ENCODE assay signal across 8 mouse cellular contexts in genomic region chr13:67128038-67128721, GRCm38 (mm10). TPM values are rescaled to one million over a fixed set of nuclear protein-coding genes. Genes with fewer than 3 reads are reported as not detected.
DNase-seq lines count a peak whose midpoint lies in the region; ATAC-seq and TF ChIP-seq lines count a peak whose summit lies in the region.

No protein-coding gene starts in this region.

- 0 out of 2 replicates have a peak, but pooled peaks have one; percentile 14 for TF ChIP-seq CTCF in bone marrow macrophage, adult 2 months (IDR thresholded peaks at IDR 0.05; ENCODE audit: low read depth, low read length)
- TF ChIP-seq CTCF in liver, adult 2 months (IDR thresholded peaks at IDR 0.05; ENCODE audit: low read depth, low read length), result no peak

- H3K27me3 ChIP-seq in heart, embryonic 11.5 days (ENCODE audit: control insufficient read depth, insufficient read depth, low read length), result no peaks in the 10 kb centered on the region
- no peaks in the 10 kb centered on the region for H3K27me3 ChIP-seq in kidney, embryonic 16.5 days (ENCODE audit: insufficient read depth, low read length)
- H3K27me3 ChIP-seq in liver, adult 2 months (ENCODE audit: control insufficient read depth, insufficient read depth, low read length), result no peaks in the 10 kb centered on the region
- H3K27me3 ChIP-seq in myocyte (ENCODE audit: control insufficient read depth, insufficient read depth, insufficient read length), result no peaks in the 10 kb centered on the region
- no peaks in the 10 kb centered on the region for H3K27me3 ChIP-seq in splenic B cell, adult 2 months (ENCODE audit: control insufficient read depth, insufficient read depth, low read length, poor library complexity, severe bottlenecking)

- H3K36me3 ChIP-seq in heart, embryonic 11.5 days (ENCODE audit: control insufficient read depth, insufficient read depth, low read length), result no peaks in the 10 kb centered on the region
- H3K36me3 ChIP-seq in kidney, embryonic 16.5 days (ENCODE audit: insufficient read depth, low read length), result no peaks in the 10 kb centered on the region
- H3K36me3 ChIP-seq in liver, adult 2 months (ENCODE audit: control insufficient read depth, insufficient read depth, low read length), result no peaks in the 10 kb centered on the region
- H3K36me3 ChIP-seq in myocyte (ENCODE audit: control insufficient read depth, insufficient read depth), result no peaks in the 10 kb centered on the region
- no peaks in the 10 kb centered on the region for H3K36me3 ChIP-seq in splenic B cell, adult 2 months (ENCODE audit: control insufficient read depth, insufficient read depth, low read length, poor library complexity, severe bottlenecking)

- no peaks in the 10 kb centered on the region for H3K4me1 ChIP-seq in bone marrow macrophage, adult 2 months (ENCODE audit: control insufficient read depth, insufficient read depth, low read length)
- H3K4me1 ChIP-seq in heart, embryonic 11.5 days (ENCODE audit: control insufficient read depth, insufficient read depth, low read length), result no peaks in the 10 kb centered on the region
- H3K4me1 ChIP-seq in kidney, embryonic 16.5 days (ENCODE audit: insufficient read depth, low read length), result peaks cover 8% of the 10 kb centered on the region; the same call in 1 of the 2 replicates
- no peaks in the 10 kb centered on the region for H3K4me1 ChIP-seq in liver, adult 2 months (ENCODE audit: control insufficient read depth, insufficient read depth, low read length)

- peak overlapping the region; percentile 85 for H3K9ac ChIP-seq in heart, embryonic 11.5 days (ENCODE audit: low read depth, low read length)
- H3K9ac ChIP-seq in kidney, embryonic 16.5 days (replicated peaks; ENCODE audit: low read length), result peak overlapping the region; percentile 78
- H3K9ac ChIP-seq in liver, adult 2 months (ENCODE audit: low read depth, low read length), result peak overlapping the region; percentile 72

- peak overlapping the region; percentile 77 for H3K4me2 ChIP-seq in heart, embryonic 11.5 days
- H3K4me2 ChIP-seq in kidney, embryonic 16.5 days (replicated peaks; ENCODE audit: low read depth, low read length), result peak overlapping the region; percentile 72
- H3K4me2 ChIP-seq in myocyte (ENCODE audit: low read depth), result peak overlapping the region; percentile 69

- WGBS in heart, embryonic 11.5 days (ENCODE audit: insufficient replicate concordance), result 2% methylated on average over 18 of the region's 18 CpGs
- under 1% methylated on average over 18 of the region's 18 CpGs for WGBS in kidney, embryonic 16.5 days
- WGBS in liver, adult 2 months, result under 1% methylated on average over 18 of the region's 18 CpGs

- 0 out of 2 replicates have a peak overlapping the region, but pooled peaks have one; percentile 39 for H3K27ac ChIP-seq in bone marrow macrophage, adult 2 months (ENCODE audit: insufficient read depth, low read depth, low read length)
- no peak overlapping the region for H3K27ac ChIP-seq in heart, embryonic 11.5 days (ENCODE audit: low read depth, low read length)
- H3K27ac ChIP-seq in kidney, embryonic 16.5 days (ENCODE audit: low read length), result peak overlapping the region; percentile 68; the same call in 1 of the 2 replicates
- H3K27ac ChIP-seq in liver, adult 2 months (replicated peaks; ENCODE audit: insufficient read depth, low read depth, low read length), result peak overlapping the region; percentile 17

- peak; percentile 88 to 92 for DNase-seq in B cell, adult 2 months
- DNase-seq in liver, adult 2 months (ENCODE audit: extremely low read depth, low read depth, low spot score), result peak; percentile 87
- peak; percentile 88 for DNase-seq in splenic B cell, adult 2 months (ENCODE audit: low read depth, low spot score)

- H3K79me2 ChIP-seq in liver, adult 2 months (ENCODE audit: control insufficient read depth, insufficient read depth, low read length), result no peaks in the 10 kb centered on the region
- no peaks in the 10 kb centered on the region for H3K79me2 ChIP-seq in myocyte (ENCODE audit: control insufficient read depth, insufficient read depth)

- H3K9me3 ChIP-seq in heart, embryonic 11.5 days (replicated peaks; ENCODE audit: control insufficient read depth, low read length), result no peaks in the 10 kb centered on the region
- H3K9me3 ChIP-seq in kidney, embryonic 16.5 days (ENCODE audit: low read length), result no peaks in the 10 kb centered on the region

- peak overlapping the region; percentile 88 for H3K4me3 ChIP-seq in bone marrow macrophage, adult 2 months (ENCODE audit: insufficient read depth, low read length)
- H3K4me3 ChIP-seq in heart, embryonic 11.5 days (ENCODE audit: low read depth, low read length), result peak overlapping the region; percentile 75
- H3K4me3 ChIP-seq in kidney, embryonic 16.5 days (ENCODE audit: low read length), result peak overlapping the region; percentile 85
- peak overlapping the region; percentile 72 for H3K4me3 ChIP-seq in liver, adult 2 months (ENCODE audit: insufficient read depth, low read depth, low read length)
- H3K4me3 ChIP-seq in myocyte, result peak overlapping the region; percentile 55

- H3ac ChIP-seq in myocyte (ENCODE audit: control insufficient read depth, insufficient read length), result peak overlapping the region; percentile 22

- TF ChIP-seq POLR2A in bone marrow macrophage, adult 2 months (IDR thresholded peaks at IDR 0.05; ENCODE audit: borderline replicate concordance, low read depth, low read length), result no peak; the same call in 1 of the 2 replicates
- no peak for TF ChIP-seq POLR2A in liver, adult 2 months (IDR thresholded peaks at IDR 0.05; ENCODE audit: extremely low read depth, insufficient read depth, low read length)
- peak; percentile 30 for TF ChIP-seq POLR2A in myocyte (IDR thresholded peaks at IDR 0.05; ENCODE audit: insufficient read length, low read depth)

- ATAC-seq in erythroblast, adult 5-6 weeks (replicated peaks; ENCODE audit: low FRiP score, poor library complexity, severe bottlenecking), result peak; percentile 62
- peak; percentile 88 for ATAC-seq in heart, embryonic 11.5 days (replicated peaks; ENCODE audit: insufficient number of reproducible peaks, low FRiP score, low TSS enrichment)
- peak; percentile 97 for ATAC-seq in kidney, embryonic 16.5 days (ENCODE audit: low FRiP score, low TSS enrichment)

RNA-seq across cellular contexts. Expression of gene Zfp759, which starts 6.7 kb away (rescaled TPM):
- polyA plus RNA-seq in bone marrow macrophage, adult 2 months (2012; ENCODE audit: insufficient read depth, insufficient read length, missing spikeins), result 3.1 and 3.8 TPM in 2 replicates
- 3.8 and 6.0 TPM in 2 replicates for total RNA-seq in erythroblast, adult 5-6 weeks (2015; ENCODE audit: low replicate concordance)
- total RNA-seq in erythroblast, adult 5-6 weeks (2017; ENCODE audit: low replicate concordance), result 0.68 and 1.5 TPM in 2 replicates
- 1.7 and 1.8 TPM in 2 replicates for polyA plus RNA-seq in heart, embryonic 11.5 days (2014; fragmentation: Nextera tagmentation; extraction: Ambion mirVana)
- 2.1 and 2.7 TPM in 2 replicates for polyA plus RNA-seq in kidney, embryonic 16.5 days (2015; fragmentation: Nextera tagmentation; extraction: Ambion mirVana)
- total RNA-seq in liver, adult 2 months (2014; rRNA removed), result 2.7 and 4.9 TPM in 2 replicates
- polyA plus RNA-seq in liver, adult 2 months (2012; rRNA removed), result 0.18 and 0.30 TPM in 2 replicates
- 0.59 TPM for polyA plus RNA-seq in myocyte (2012; fragmentation: generic; extraction: Trizol)

RNA-seq across cellular contexts. Expression of gene Rslcan18, which starts 12.1 kb away (rescaled TPM):
- 0.90 and 1.5 TPM in 2 replicates for polyA plus RNA-seq in bone marrow macrophage, adult 2 months (2012; ENCODE audit: insufficient read depth, insufficient read length, missing spikeins)
- total RNA-seq in erythroblast, adult 5-6 weeks (2015; ENCODE audit: low replicate concordance), result 0.42 and 0.96 TPM in 2 replicates
- 0.51 TPM in 1 of 2 replicates, not detected in the other for total RNA-seq in erythroblast, adult 5-6 weeks (2017; ENCODE audit: low replicate concordance)
- 0.37 and 0.87 TPM in 2 replicates for polyA plus RNA-seq in heart, embryonic 11.5 days (2014; fragmentation: Nextera tagmentation; extraction: Ambion mirVana)
- 0.22 and 0.40 TPM in 2 replicates for polyA plus RNA-seq in kidney, embryonic 16.5 days (2015; fragmentation: Nextera tagmentation; extraction: Ambion mirVana)
- total RNA-seq in liver, adult 2 months (2014; rRNA removed), result 1.9 and 2.2 TPM in 2 replicates
- polyA plus RNA-seq in liver, adult 2 months (2012; rRNA removed), result 0.20 and 0.39 TPM in 2 replicates
- polyA plus RNA-seq in myocyte (2012; fragmentation: generic; extraction: Trizol), result 0.19 TPM

RNA-seq across cellular contexts. Expression of gene Gm28557, which starts 19.8 kb away (rescaled TPM):
- 6.2 and 7.1 TPM in 2 replicates for polyA plus RNA-seq in bone marrow macrophage, adult 2 months (2012; ENCODE audit: insufficient read depth, insufficient read length, missing spikeins)
- 3.1 TPM in 1 of 2 replicates, not detected in the other for total RNA-seq in erythroblast, adult 5-6 weeks (2015; ENCODE audit: low replicate concordance)
- 0.98 TPM in 1 of 2 replicates, not detected in the other for total RNA-seq in erythroblast, adult 5-6 weeks (2017; ENCODE audit: low replicate concordance)
- polyA plus RNA-seq in heart, embryonic 11.5 days (2014; fragmentation: Nextera tagmentation; extraction: Ambion mirVana), result 1.1 and 2.2 TPM in 2 replicates
- 3.3 and 3.9 TPM in 2 replicates for polyA plus RNA-seq in kidney, embryonic 16.5 days (2015; fragmentation: Nextera tagmentation; extraction: Ambion mirVana)
- total RNA-seq in liver, adult 2 months (2014; rRNA removed), result 12.7 and 15.5 TPM in 2 replicates
- polyA plus RNA-seq in liver, adult 2 months (2012; rRNA removed), result 4.5 and 7.1 TPM in 2 replicates
- 0.94 TPM for polyA plus RNA-seq in myocyte (2012; fragmentation: generic; extraction: Trizol)

RNA-seq across cellular contexts. Expression of gene Zfp708, which starts 30.4 kb away (rescaled TPM):
- polyA plus RNA-seq in bone marrow macrophage, adult 2 months (2012; ENCODE audit: insufficient read depth, insufficient read length, missing spikeins), result not detected in 2 replicates
- total RNA-seq in erythroblast, adult 5-6 weeks (2015; ENCODE audit: low replicate concordance), result not detected in 2 replicates
- not detected in 2 replicates for total RNA-seq in erythroblast, adult 5-6 weeks (2017; ENCODE audit: low replicate concordance)
- 4.2 and 4.5 TPM in 2 replicates for polyA plus RNA-seq in heart, embryonic 11.5 days (2014; fragmentation: Nextera tagmentation; extraction: Ambion mirVana)
- polyA plus RNA-seq in kidney, embryonic 16.5 days (2015; fragmentation: Nextera tagmentation; extraction: Ambion mirVana), result 5.1 and 5.8 TPM in 2 replicates
- total RNA-seq in liver, adult 2 months (2014; rRNA removed), result 1.1 and 3.1 TPM in 2 replicates
- polyA plus RNA-seq in liver, adult 2 months (2012; rRNA removed), result 0.17 TPM in 1 of 2 replicates, not detected in the other
- 0.11 TPM for polyA plus RNA-seq in myocyte (2012; fragmentation: generic; extraction: Trizol)

RNA-seq across cellular contexts. Expression of gene Rsl1, which starts 44.8 kb away (rescaled TPM):
- polyA plus RNA-seq in bone marrow macrophage, adult 2 months (2012; ENCODE audit: insufficient read depth, insufficient read length, missing spikeins), result 9.2 and 11.7 TPM in 2 replicates
- 2.3 TPM in 1 of 2 replicates, not detected in the other for total RNA-seq in erythroblast, adult 5-6 weeks (2015; ENCODE audit: low replicate concordance)
- total RNA-seq in erythroblast, adult 5-6 weeks (2017; ENCODE audit: low replicate concordance), result 0.60 TPM in 1 of 2 replicates, not detected in the other
- polyA plus RNA-seq in heart, embryonic 11.5 days (2014; fragmentation: Nextera tagmentation; extraction: Ambion mirVana), result 3.6 and 4.0 TPM in 2 replicates
- polyA plus RNA-seq in kidney, embryonic 16.5 days (2015; fragmentation: Nextera tagmentation; extraction: Ambion mirVana), result 8.8 and 10.0 TPM in 2 replicates
- total RNA-seq in liver, adult 2 months (2014; rRNA removed), result 2.4 and 3.2 TPM in 2 replicates
- 0.30 and 0.33 TPM in 2 replicates for polyA plus RNA-seq in liver, adult 2 months (2012; rRNA removed)
- polyA plus RNA-seq in myocyte (2012; fragmentation: generic; extraction: Trizol), result 0.41 TPM
